Mouse (Mus musculus) neutrophil, adult 83 days (primary cell): ENCODE results near the gene Npc2. TPM values are rescaled to one million over a fixed set of nuclear protein-coding genes. Genes with fewer than 3 reads are reported as not detected.

Source experiments
- total RNA-seq, 2 experiments: library from RNA; stranded (reverse); gene quantifications; one replicate each; pipeline ENCODE4 v1.2.4; 2023

The Npc2 gene
- 100 to 1,000 TPM; 104 to 107 TPM for total RNA-seq

DNA sequence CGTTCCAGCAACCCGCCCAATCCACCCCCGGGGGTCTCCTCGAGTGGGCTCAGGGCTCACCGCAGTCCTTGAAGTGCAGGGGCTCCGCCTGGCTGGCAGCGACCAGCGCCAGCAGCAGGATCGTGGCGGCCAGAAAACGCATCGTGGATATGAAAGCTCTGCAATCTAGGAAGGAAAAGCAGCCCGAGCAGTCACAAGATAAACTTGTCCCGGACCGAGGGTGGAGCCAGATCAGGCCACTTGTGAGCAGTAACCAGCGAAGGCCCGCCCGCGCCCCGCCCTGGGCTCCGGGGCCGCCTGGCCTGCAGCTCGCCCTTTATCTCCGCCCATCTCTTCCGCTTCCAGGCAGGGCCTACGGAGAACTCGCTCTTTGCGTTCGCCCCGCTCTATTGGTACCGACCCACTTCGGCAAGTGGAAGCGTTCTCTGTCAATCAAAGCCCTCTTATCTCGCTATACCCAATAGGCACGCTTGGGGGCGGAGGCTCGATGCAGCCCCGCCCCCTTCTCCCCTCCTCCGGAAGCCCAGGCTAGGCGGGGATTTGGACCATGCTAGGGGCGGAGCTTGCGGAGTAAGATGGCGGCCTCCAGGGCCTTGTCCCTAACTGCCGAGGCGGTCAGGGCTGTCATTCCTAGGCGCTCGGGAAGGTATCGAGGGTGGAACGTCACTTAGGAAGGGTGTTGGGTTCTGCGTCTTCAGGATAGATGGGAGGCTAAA, at the start of gene Npc2, which contains the start of gene Isca2:
Gene Npc2, minus strand, starts transcription at position 427 of the 716 bp plus-strand sequence.
Gene Isca2, plus strand, starts transcription at position 526 of the 716 bp plus-strand sequence.

Other genes starting within 250 kb of the Npc2 start
- not detected for gene Vsx2, start 203.4 kb downstream of the Npc2 start, total RNA-seq
- 1 to 10 TPM; 8.2 to 8.9 TPM for gene Abcd4, start 155.7 kb downstream of the Npc2 start, total RNA-seq
- not detected for gene Vrtn, start 132.1 kb downstream of the Npc2 start, total RNA-seq
- not detected for gene Syndig1l, start 74.3 kb downstream of the Npc2 start, total RNA-seq
- 10 to 100 TPM; 34.1 to 35.7 TPM for gene Isca2, start 99 bp upstream of the Npc2 start, total RNA-seq
- under 1 TPM; 0.18 to 0.28 TPM for gene Ltbp2, start 103.4 kb upstream of the Npc2 start, total RNA-seq
- 10 to 100 TPM; 41.9 to 44.0 TPM for gene Fcf1, start 197.7 kb upstream of the Npc2 start, total RNA-seq
- 10 to 100 TPM; 38.3 to 41.5 TPM for gene Arel1, start 197.7 kb upstream of the Npc2 start, total RNA-seq
- 10 to 100 TPM; 31.4 to 32.7 TPM for gene Ylpm1, start 223.2 kb upstream of the Npc2 start, total RNA-seq